Mouse (Mus musculus) 416B (cell line): Measurements from ENCODE around the gene Gpr160.
"Not testable (repeated sequence)": the region's sequence is repeated elsewhere in the genome, so short reads cannot be mapped to it uniquely, and the experiment has no call there.

ENCODE experiments used
- DNase-seq: peaks from one replicate; pipeline ENCODE4 v3.0.0; 2011; ENCODE audit warnings: low read depth

Gpr160 gene

GRCm38 (mm10) chr3:30855604-30856458 is at the start of gene Gpr160:
Gene Gpr160 (plus strand): TSS chr3:30855950.
- peak; percentile 24 for DNase-seq

- no peak for DNase-seq
Observed at GRCm38 (mm10) chr3:30812881-30813280, 42.9 kb upstream of the Gpr160 start.

- no peak for DNase-seq
Observed at GRCm38 (mm10) chr3:30818630-30819125, 37.1 kb upstream of the Gpr160 start.

GRCm38 (mm10) chr3:30822163-30822562 is 33.6 kb upstream of the Gpr160 start:
- no peak for DNase-seq

- peak; percentile 40 for DNase-seq
Observed at GRCm38 (mm10) chr3:30826069-30826468, 29.7 kb upstream of the Gpr160 start.

- peak; percentile 74 for DNase-seq
Observed at GRCm38 (mm10) chr3:30831848-30832606, 23.7 kb upstream of the Gpr160 start.

- DNase-seq: peak; percentile 24
Observed at GRCm38 (mm10) chr3:30833254-30833653, 22.5 kb upstream of the Gpr160 start.

GRCm38 (mm10) chr3:30845755-30846154 is 10.0 kb upstream of the Gpr160 start:
- DNase-seq: no peak

- DNase-seq: no peak
Observed at GRCm38 (mm10) chr3:30847413-30847812, 8.3 kb upstream of the Gpr160 start.

- DNase-seq: no peak
Observed at GRCm38 (mm10) chr3:30851422-30851821, 4.3 kb upstream of the Gpr160 start.

GRCm38 (mm10) chr3:30853596-30853995 is 2.2 kb upstream of the Gpr160 start:
- DNase-seq: no peak

GRCm38 (mm10) chr3:30859599-30859998 is 3.8 kb downstream of the Gpr160 start:
- not testable (repeated sequence) for DNase-seq

- peak; percentile 65 for DNase-seq
Observed at GRCm38 (mm10) chr3:30860705-30861104, 5.0 kb downstream of the Gpr160 start.

GRCm38 (mm10) chr3:30863712-30864435 is 8.1 kb downstream of the Gpr160 start:
- peak; percentile 36 for DNase-seq

- DNase-seq: peak; percentile 50
Observed at GRCm38 (mm10) chr3:30864640-30865039, 8.9 kb downstream of the Gpr160 start.

GRCm38 (mm10) chr3:30868176-30868575 is 12.4 kb downstream of the Gpr160 start:
- DNase-seq: no peak

- no peak for DNase-seq
Observed at GRCm38 (mm10) chr3:30868625-30869024, 12.9 kb downstream of the Gpr160 start.

- no peak for DNase-seq
Observed at GRCm38 (mm10) chr3:30869995-30870394, 14.2 kb downstream of the Gpr160 start.

GRCm38 (mm10) chr3:30876709-30877108 is 21.0 kb downstream of the Gpr160 start:
- DNase-seq: peak; percentile 26

GRCm38 (mm10) chr3:30887449-30887848 is 31.7 kb downstream of the Gpr160 start:
- no peak for DNase-seq

GRCm38 (mm10) chr3:30889014-30889413 is 33.3 kb downstream of the Gpr160 start:
- DNase-seq: peak; percentile 32

GRCm38 (mm10) chr3:30896721-30897120 is 41.0 kb downstream of the Gpr160 start:
- no peak for DNase-seq
